Comparison of ENCODE assay signal across 17 mouse cellular contexts in genomic region chr11:33800436-33801088, GRCm38 (mm10).
A peak's percentile ranks its signal among the peaks of the same experiment; 100 is the strongest.
DNase-seq lines count a peak whose midpoint lies in the region; ATAC-seq and TF ChIP-seq lines count a peak whose summit lies in the region.
"Had no signal": no experiment of that assay in that cellular context is flagged by ENCODE, and none has a peak within 500 bp of the region (broad histone marks: within the 10 kb centered on the region; RNA-seq: fewer than 3 reads in every experiment).

No protein-coding gene starts in this region.

- no peaks in the 10 kb centered on the region for H3K27me3 ChIP-seq in heart, adult 2 months (ENCODE audit: control insufficient read depth, insufficient read depth, low read length)
- no peaks in the 10 kb centered on the region for H3K27me3 ChIP-seq in lung, embryonic 16.5 days (ENCODE audit: control insufficient read depth, insufficient read depth, low read depth, low read length)
- H3K27me3 ChIP-seq: embryonic facial prominence, embryonic 12.5 days; intestine, embryonic 15.5 days; limb, embryonic 13.5 days; neural tube, embryonic 12.5 days had no signal

- H3K79me2 ChIP-seq in heart, adult 2 months (replicated peaks; ENCODE audit: control insufficient read depth, insufficient read depth, low read length): no peaks in the 10 kb centered on the region

- peak; percentile 33 to 39 for DNase-seq in heart, adult 2 months
- DNase-seq in heart, postnatal 4 days: no peak
- no peak for DNase-seq in lung, postnatal 25 days (ENCODE audit: low spot score)
- peak; percentile 5 to 8 for DNase-seq in heart, postnatal 36 days
- no peak for DNase-seq in spleen, postnatal 4 days (ENCODE audit: low spot score in 2 of 2)
- DNase-seq in Muller cell, postnatal 12 days (ENCODE audit: inconsistent ontology term): no peak
- DNase-seq: cerebellum, postnatal 10 days; midbrain, embryonic 14.5 days; spleen, adult 18-20 months had no signal

- no peaks in the 10 kb centered on the region for H3K9me3 ChIP-seq in lung, embryonic 16.5 days (ENCODE audit: control insufficient read depth, low read length)
- H3K9me3 ChIP-seq: embryonic facial prominence, embryonic 12.5 days; intestine, embryonic 15.5 days; limb, embryonic 13.5 days; neural tube, embryonic 12.5 days had no signal

- WGBS in heart, adult 2 months: 55% methylated on average over 10 of the region's 10 CpGs
- 32% methylated on average over 10 of the region's 10 CpGs for WGBS in lung, embryonic 16.5 days
- WGBS in olfactory bulb, adult 2 months: 36% methylated on average over 10 of the region's 10 CpGs

- H3K9ac ChIP-seq in heart, adult 2 months (ENCODE audit: low read depth, low read length): no peak overlapping the region
- H3K9ac ChIP-seq in lung, embryonic 16.5 days (ENCODE audit: low read length): no peak overlapping the region
- H3K9ac ChIP-seq: embryonic facial prominence, embryonic 12.5 days; intestine, embryonic 15.5 days; limb, embryonic 13.5 days; neural tube, embryonic 12.5 days had no signal

- H3K27ac ChIP-seq in heart, adult 2 months: no peak overlapping the region
- no peak overlapping the region for H3K27ac ChIP-seq in lung, embryonic 16.5 days (ENCODE audit: low read length)
- peak overlapping the region; percentile 3; the same call in 1 of the 2 replicates for H3K27ac ChIP-seq in olfactory bulb, adult 2 months (ENCODE audit: insufficient read depth, low read depth, low read length)
- H3K27ac ChIP-seq: embryonic facial prominence, embryonic 12.5 days; intestine, embryonic 15.5 days; limb, embryonic 13.5 days; neural tube, embryonic 12.5 days had no signal

- no peaks in the 10 kb centered on the region for H3K4me1 ChIP-seq in heart, adult 2 months (ENCODE audit: control insufficient read depth, insufficient read depth, low read length)
- no peaks in the 10 kb centered on the region; the same call in 1 of the 2 replicates for H3K4me1 ChIP-seq in lung, embryonic 16.5 days (replicated peaks; ENCODE audit: control insufficient read depth, insufficient read depth, low read length)
- peaks cover 31% of the 10 kb centered on the region for H3K4me1 ChIP-seq in olfactory bulb, adult 2 months (ENCODE audit: control insufficient read depth, insufficient read depth, low read length)
- H3K4me1 ChIP-seq: intestine, embryonic 15.5 days; neural tube, embryonic 12.5 days had no signal

- H3K36me3 ChIP-seq in heart, adult 2 months (ENCODE audit: control insufficient read depth, insufficient read depth, low read length): no peaks in the 10 kb centered on the region
- no peaks in the 10 kb centered on the region for H3K36me3 ChIP-seq in lung, embryonic 16.5 days (ENCODE audit: control insufficient read depth, insufficient read depth, low read length)
- H3K36me3 ChIP-seq: embryonic facial prominence, embryonic 12.5 days; intestine, embryonic 15.5 days; limb, embryonic 13.5 days; neural tube, embryonic 12.5 days had no signal

- no peak overlapping the region for H3K4me2 ChIP-seq in lung, embryonic 16.5 days (ENCODE audit: low read depth, low read length)
- H3K4me2 ChIP-seq: embryonic facial prominence, embryonic 12.5 days; intestine, embryonic 15.5 days; limb, embryonic 13.5 days; neural tube, embryonic 12.5 days had no signal

- intact Hi-C loops in heart, adult 2 months (cut with DNase I): no loop called here
- intact Hi-C loops in heart, postnatal 36 days (cut with DNase I): no loop called here

- TF ChIP-seq EP300 in heart, adult 2 months (IDR thresholded peaks at IDR 0.05; ENCODE audit: insufficient read depth, low read depth, low read length): no peak

- no peak for TF ChIP-seq POLR2A in heart, adult 2 months (IDR thresholded peaks at IDR 0.05; ENCODE audit: insufficient read depth, low read depth, low read length)
- no peak for TF ChIP-seq POLR2A in olfactory bulb, adult 2 months (IDR thresholded peaks at IDR 0.05; ENCODE audit: insufficient read depth, low read depth, low read length)

- peak; percentile 72 for ATAC-seq in lung, embryonic 16.5 days (ENCODE audit: low read depth)
- ATAC-seq: CD4-positive, CD25-positive, alpha-beta regulatory T cell, adult 4 months; forebrain, embryonic 14.5 days; intestine, embryonic 15.5 days had no signal

- H3K4me3 ChIP-seq in heart, adult 2 months: no peak overlapping the region
- H3K4me3 ChIP-seq in lung, embryonic 16.5 days (ENCODE audit: low read length): no peak overlapping the region
- no peak overlapping the region for H3K4me3 ChIP-seq in olfactory bulb, adult 2 months (ENCODE audit: insufficient read depth, low read depth, low read length)
- H3K4me3 ChIP-seq: embryonic facial prominence, embryonic 12.5 days; intestine, embryonic 15.5 days; limb, embryonic 13.5 days; neural tube, embryonic 12.5 days had no signal

- no peak for TF ChIP-seq CTCF in heart, adult 2 months (IDR thresholded peaks at IDR 0.05)
- no peak for TF ChIP-seq CTCF in olfactory bulb, adult 2 months (IDR thresholded peaks at IDR 0.05; ENCODE audit: insufficient read depth, low read depth, low read length)

Comparison
In these comparisons a context has a peak if more than half of its experiments do, and no peak if none do; other contexts are left out.
1. DNase-seq: peak in heart, adult 2 months (2 of 2) and heart, postnatal 36 days (2 of 2); none in heart, postnatal 4 days (single experiment), lung, postnatal 25 days (single experiment), spleen, postnatal 4 days (0 of 2) and Muller cell, postnatal 12 days (single experiment).